In genomic region chr4:46535094-46535830, GRCm38 (mm10) we compare ENCODE assay signal across 8 mouse cellular contexts. TPM values are rescaled to one million over a fixed set of nuclear protein-coding genes. Genes with fewer than 3 reads are reported as not detected.
DNase-seq lines count a peak whose midpoint lies in the region; ATAC-seq and TF ChIP-seq lines count a peak whose summit lies in the region.

No protein-coding gene starts in this region.

- in situ Hi-C loops in ES-E14 (cut with MboI; ENCODE audit: low sequenced_read_pairs in 2 of 2, unreplicated experiment in 2 of 2): no loop called here

- no peak overlapping the region for H3K27ac ChIP-seq in ES-E14 (ENCODE audit: insufficient read depth, low read depth, low read length, poor library complexity, severe bottlenecking)
- H3K27ac ChIP-seq in heart, embryonic 11.5 days (ENCODE audit: low read depth, low read length): no peak overlapping the region
- H3K27ac ChIP-seq in liver, adult 2 months (replicated peaks; ENCODE audit: insufficient read depth, low read depth, low read length): peak overlapping the region; percentile 83

- H3K4me2 ChIP-seq in heart, embryonic 11.5 days: peak overlapping the region; percentile 93
- H3K4me2 ChIP-seq in myocyte (ENCODE audit: low read depth): peak overlapping the region; percentile 58

- H3K9me3 ChIP-seq in ES-E14 (ENCODE audit: control insufficient read depth, insufficient read depth, low read depth, low read length): no peaks in the 10 kb centered on the region
- no peaks in the 10 kb centered on the region for H3K9me3 ChIP-seq in heart, embryonic 11.5 days (replicated peaks; ENCODE audit: control insufficient read depth, low read length)

- TF ChIP-seq POLR2A in liver, adult 2 months (IDR thresholded peaks at IDR 0.05; ENCODE audit: extremely low read depth, insufficient read depth, low read length): no peak
- TF ChIP-seq POLR2A in myocyte (IDR thresholded peaks at IDR 0.05; ENCODE audit: insufficient read length, low read depth): no peak

- peak overlapping the region; percentile 63 to 73 for H3K4me3 ChIP-seq in ES-E14 (ENCODE audit: insufficient read depth in 1 of 2, low read depth in 1 of 2, low read length in 2 of 2, poor library complexity in 1 of 2, severe bottlenecking in 1 of 2)
- peak overlapping the region; percentile 57 for H3K4me3 ChIP-seq in heart, embryonic 11.5 days (ENCODE audit: low read depth, low read length)
- H3K4me3 ChIP-seq in liver, adult 2 months (ENCODE audit: insufficient read depth, low read depth, low read length): peak overlapping the region; percentile 89
- H3K4me3 ChIP-seq in myocyte: no peak overlapping the region

- H3K4me1 ChIP-seq in ES-E14 (ENCODE audit: control insufficient read depth in 2 of 2, insufficient read depth in 2 of 2, low read length in 2 of 2, poor library complexity in 1 of 2): peaks cover 0 to 11% of the 10 kb centered on the region in 2 experiments; a peak in 2 of 4 replicates
- H3K4me1 ChIP-seq in heart, embryonic 11.5 days (ENCODE audit: control insufficient read depth, insufficient read depth, low read length): peaks cover 17% of the 10 kb centered on the region
- peaks cover 20% of the 10 kb centered on the region for H3K4me1 ChIP-seq in liver, adult 2 months (ENCODE audit: control insufficient read depth, insufficient read depth, low read length)

- 1% methylated on average over 16 of the region's 16 CpGs for WGBS in heart, embryonic 11.5 days (ENCODE audit: insufficient replicate concordance)
- 1% methylated on average over 16 of the region's 16 CpGs for WGBS in liver, adult 2 months

- peak overlapping the region; percentile 23; the same call in 1 of the 2 replicates for H3K9ac ChIP-seq in ES-E14 (ENCODE audit: insufficient read depth, low read depth, low read length, poor library complexity, severe bottlenecking)
- H3K9ac ChIP-seq in heart, embryonic 11.5 days (ENCODE audit: low read depth, low read length): peak overlapping the region; percentile 54
- H3K9ac ChIP-seq in liver, adult 2 months (ENCODE audit: low read depth, low read length): peak overlapping the region; percentile 92

- no peak for TF ChIP-seq CTCF in liver, adult 2 months (IDR thresholded peaks at IDR 0.05; ENCODE audit: low read depth, low read length)

- peak; percentile 33; the same call in 1 of the 2 replicates for ATAC-seq in heart, embryonic 11.5 days (replicated peaks; ENCODE audit: insufficient number of reproducible peaks, low FRiP score, low TSS enrichment)
- ATAC-seq in erythroid progenitor cell, adult 5-6 weeks (replicated peaks; ENCODE audit: low FRiP score, poor library complexity, severe bottlenecking): no peak

- H3K79me2 ChIP-seq in liver, adult 2 months (ENCODE audit: control insufficient read depth, insufficient read depth, low read length): no peaks in the 10 kb centered on the region; the same call in 1 of the 2 replicates
- no peaks in the 10 kb centered on the region for H3K79me2 ChIP-seq in myocyte (ENCODE audit: control insufficient read depth, insufficient read depth)

- H3ac ChIP-seq in myocyte (ENCODE audit: control insufficient read depth, insufficient read length): no peak overlapping the region

- peaks cover 62% of the 10 kb centered on the region for H3K27me3 ChIP-seq in heart, embryonic 11.5 days (ENCODE audit: control insufficient read depth, insufficient read depth, low read length)
- H3K27me3 ChIP-seq in liver, adult 2 months (ENCODE audit: control insufficient read depth, insufficient read depth, low read length): no peaks in the 10 kb centered on the region
- peaks cover 27% of the 10 kb centered on the region for H3K27me3 ChIP-seq in myocyte (ENCODE audit: control insufficient read depth, insufficient read depth, insufficient read length)

- DNase-seq in B cell, adult 2 months: peak; percentile 66 to 72
- no peak for DNase-seq in ES-E14 (ENCODE audit: low read depth, low spot score)
- DNase-seq in liver, adult 2 months (ENCODE audit: extremely low read depth, low read depth, low spot score): peak; percentile 74
- DNase-seq in ovary, postnatal 36 days (ENCODE audit: low spot score): no peak
- no peak for DNase-seq in gastrocnemius, adult 8-10 months (ENCODE audit: low spot score in 2 of 2)

- H3K36me3 ChIP-seq in ES-E14 (ENCODE audit: control insufficient read depth, insufficient read depth, low read length, poor library complexity, severe bottlenecking) (no peaks in the 10 kb centered on the region), myocyte (ENCODE audit: control insufficient read depth, insufficient read depth) (no peaks in the 10 kb centered on the region)
- H3K36me3 ChIP-seq in heart, embryonic 11.5 days (ENCODE audit: control insufficient read depth, insufficient read depth, low read length): no peaks in the 10 kb centered on the region
- peaks cover 11% of the 10 kb centered on the region for H3K36me3 ChIP-seq in liver, adult 2 months (ENCODE audit: control insufficient read depth, insufficient read depth, low read length)

TF ChIP-seq in ES-E14, 5 proteins besides CTCF, POLR2A, EP300 and RAD21:
- no peak for TF ChIP-seq ZNF384 (IDR thresholded peaks at IDR 0.05; ENCODE audit: low read depth, low read length)
- TF ChIP-seq MAFK (IDR thresholded peaks at IDR 0.05; ENCODE audit: insufficient read depth, low read depth, low read length): no peak
- TF ChIP-seq HCFC1 (IDR thresholded peaks at IDR 0.05; ENCODE audit: borderline replicate concordance, insufficient read depth, low read length): no peak
- no peak for TF ChIP-seq ZC3H11A (IDR thresholded peaks at IDR 0.05; ENCODE audit: borderline replicate concordance, low read depth, low read length)
- TF ChIP-seq CHD2 (IDR thresholded peaks at IDR 0.05; ENCODE audit: low read depth, low read length): no peak

TF ChIP-seq in myocyte, 11 proteins besides CTCF, POLR2A, EP300 and RAD21:
- no peak for TF ChIP-seq SRF (IDR thresholded peaks at IDR 0.05; ENCODE audit: control insufficient read depth, insufficient read length, low read depth)
- TF ChIP-seq MYOD1 (IDR thresholded peaks at IDR 0.05; ENCODE audit: control insufficient read depth in 1 of 3, insufficient read length in 2 of 3, low read depth in 2 of 3): no peak

RNA-seq across cellular contexts. Expression of gene Trim14, which starts 0.7 kb away (rescaled TPM):
- total RNA-seq in ES-E14 (2012; rRNA removed): 0.58 and 1.2 TPM in 2 replicates
- 0.49 and 1.8 TPM in 2 replicates for polyA plus RNA-seq in heart, embryonic 11.5 days (2014; fragmentation: Nextera tagmentation; extraction: Ambion mirVana)
- total RNA-seq in liver, adult 2 months (2014; rRNA removed): 21.3 and 26.5 TPM in 2 replicates
- polyA plus RNA-seq in liver, adult 2 months (2012; rRNA removed): 24.9 and 28.6 TPM in 2 replicates
- polyA plus RNA-seq in myocyte (2012; fragmentation: generic; extraction: Trizol): 0.14 TPM
- total RNA-seq in erythroid progenitor cell, adult 5-6 weeks (2015; ENCODE audit: low replicate concordance): 2.5 and 2.9 TPM in 2 replicates
- total RNA-seq in erythroid progenitor cell, adult 5-6 weeks (2017; ENCODE audit: low replicate concordance): 9.2 TPM in 1 of 2 replicates, not detected in the other
- total RNA-seq in gastrocnemius, adult 8-10 months (2022): under 1 TPM in 3 of 4 experiments, not detected in 1; 0.58 to 0.77 (median 0.62) TPM

RNA-seq across cellular contexts. Expression of gene Nans, which starts 46.2 kb away (rescaled TPM):
- 56.4 and 75.4 TPM in 2 replicates for total RNA-seq in ES-E14 (2012; rRNA removed)
- polyA plus RNA-seq in heart, embryonic 11.5 days (2014; fragmentation: Nextera tagmentation; extraction: Ambion mirVana): 75.7 and 84.2 TPM in 2 replicates
- total RNA-seq in liver, adult 2 months (2014; rRNA removed): 10.7 and 14.3 TPM in 2 replicates
- 11.5 and 13.0 TPM in 2 replicates for polyA plus RNA-seq in liver, adult 2 months (2012; rRNA removed)
- 62.3 TPM for polyA plus RNA-seq in myocyte (2012; fragmentation: generic; extraction: Trizol)
- total RNA-seq in erythroid progenitor cell, adult 5-6 weeks (2015; ENCODE audit: low replicate concordance): 25.6 and 32.4 TPM in 2 replicates
- total RNA-seq in erythroid progenitor cell, adult 5-6 weeks (2017; ENCODE audit: low replicate concordance): 22.1 and 29.0 TPM in 2 replicates
- 10 to 100 TPM; 15.3 to 19.1 (median 16.8) TPM for total RNA-seq in gastrocnemius, adult 8-10 months (2022)

Comparison
In these comparisons a context has a peak if more than half of its experiments do, and no peak if none do; other contexts are left out.
1. DNase-seq: peak in B cell, adult 2 months (2 of 2) and liver, adult 2 months (single experiment); none in ES-E14 (single experiment), ovary, postnatal 36 days (single experiment) and gastrocnemius, adult 8-10 months (0 of 2).
2. H3K9ac ChIP-seq: peak in every context shown above with its lines; median percentile 92 in liver, adult 2 months; 54 in heart, embryonic 11.5 days; 23 in ES-E14.